Mouse (Mus musculus): ENCODE results near the gene Clybl. TPM values are rescaled to one million over a fixed set of nuclear protein-coding genes. Genes with fewer than 3 reads are reported as not detected.
A peak's percentile ranks its signal among the peaks of the same experiment; 100 is the strongest.

The Clybl gene
- polyA plus RNA-seq, 1 experiment from 2014 or later = 30.6 TPM

DNA sequence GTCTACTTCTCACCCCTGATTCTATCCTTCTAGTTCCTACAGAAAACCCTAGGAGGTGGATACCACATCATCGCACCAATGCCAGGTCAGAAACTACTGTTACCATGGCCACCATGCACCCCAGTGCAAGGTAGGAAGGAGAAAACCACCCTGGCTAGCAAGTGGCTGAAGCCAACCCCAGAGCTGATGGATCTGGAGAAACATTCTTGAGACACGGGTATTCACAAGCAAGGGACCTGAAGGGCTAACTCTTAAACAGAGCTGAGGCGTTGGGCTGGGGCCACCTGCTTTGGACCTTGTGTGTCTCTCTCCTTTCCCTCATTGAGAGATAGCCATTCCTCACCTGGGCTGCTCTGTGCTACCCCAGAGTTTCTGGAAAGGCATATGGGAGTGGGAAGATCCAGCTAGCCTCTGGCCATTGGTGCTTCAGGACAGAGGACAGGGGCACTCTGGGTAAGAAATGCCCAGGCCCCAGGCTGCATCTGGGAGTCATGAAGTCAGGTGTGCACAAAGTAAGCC lies 222.0 kb downstream of the Clybl start:
- no peaks in the 10 kb centered on the region for H3K36me3 ChIP-seq (ENCODE audit: control insufficient read depth, insufficient read depth, low read length)
- H3K9me3 ChIP-seq (ENCODE audit: control insufficient read depth, low read length) = no peaks in the 10 kb centered on the region
- no peak for DNase-seq (ENCODE audit: low spot score)
- peaks cover 7% of the 10 kb centered on the region for H3K4me1 ChIP-seq (replicated peaks; ENCODE audit: control insufficient read depth, insufficient read depth, low read length)
- H3K4me3 ChIP-seq (ENCODE audit: low read depth, low read length) = no peak overlapping the region
- 57% methylated on average over 3 of the region's 3 CpGs for WGBS
- peaks cover 28% of the 10 kb centered on the region for H3K27me3 ChIP-seq (ENCODE audit: control insufficient read depth, insufficient read depth, low read length)
- H3K4me2 ChIP-seq (replicated peaks; ENCODE audit: low read depth, low read length) = no peak overlapping the region
- no peak overlapping the region for H3K9ac ChIP-seq (ENCODE audit: low read depth, low read length)
- peak overlapping the region; percentile 17; the same call in 1 of the 2 replicates for H3K27ac ChIP-seq (ENCODE audit: low read depth, low read length)
- ATAC-seq (ENCODE audit: low FRiP score) = no peak

DNA sequence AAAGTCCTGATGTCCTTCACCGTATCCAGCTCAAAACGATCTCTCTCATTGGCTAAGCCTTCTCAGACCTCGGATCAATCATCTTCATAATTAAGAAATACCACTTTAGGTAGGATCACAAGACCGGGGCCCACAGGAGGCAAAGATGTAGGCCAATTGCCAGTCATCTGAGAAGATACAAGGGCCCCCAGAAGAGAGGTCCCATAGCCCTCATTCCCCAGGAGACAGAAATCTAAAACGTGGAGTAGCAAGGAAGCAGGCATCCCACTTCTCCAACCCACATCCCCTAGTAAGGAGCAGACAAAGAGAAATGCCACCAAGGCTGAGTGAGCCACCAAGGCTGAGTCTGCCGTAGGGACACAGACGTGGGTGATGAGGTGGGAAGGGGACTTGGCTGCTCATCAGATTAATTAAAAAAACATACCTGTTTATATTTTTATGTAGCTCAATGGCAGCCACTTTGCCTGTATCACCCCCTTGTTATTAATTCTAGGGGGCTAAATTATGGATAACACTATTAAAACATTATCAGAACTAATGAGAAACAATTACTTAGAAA lies 223.2 kb downstream of the Clybl start:
- 64% methylated on average over 7 of the region's 7 CpGs for WGBS
- peak overlapping the region; percentile 9; the same call in 1 of the 2 replicates for H3K4me2 ChIP-seq (replicated peaks; ENCODE audit: low read depth, low read length)
- H3K9me3 ChIP-seq (ENCODE audit: control insufficient read depth, low read length) = no peaks in the 10 kb centered on the region
- ATAC-seq (ENCODE audit: low FRiP score) (no peak), DNase-seq (ENCODE audit: low spot score) (no peak)
- peak overlapping the region; percentile 33; the same call in 1 of the 2 replicates for H3K27ac ChIP-seq (ENCODE audit: low read depth, low read length)
- no peak overlapping the region for H3K4me3 ChIP-seq (ENCODE audit: low read depth, low read length)
- peaks cover 7% of the 10 kb centered on the region for H3K4me1 ChIP-seq (replicated peaks; ENCODE audit: control insufficient read depth, insufficient read depth, low read length)
- H3K27me3 ChIP-seq (ENCODE audit: control insufficient read depth, insufficient read depth, low read length) = peaks cover 31% of the 10 kb centered on the region
- H3K36me3 ChIP-seq (ENCODE audit: control insufficient read depth, insufficient read depth, low read length) = no peaks in the 10 kb centered on the region
- H3K9ac ChIP-seq (ENCODE audit: low read depth, low read length) = no peak overlapping the region

DNA sequence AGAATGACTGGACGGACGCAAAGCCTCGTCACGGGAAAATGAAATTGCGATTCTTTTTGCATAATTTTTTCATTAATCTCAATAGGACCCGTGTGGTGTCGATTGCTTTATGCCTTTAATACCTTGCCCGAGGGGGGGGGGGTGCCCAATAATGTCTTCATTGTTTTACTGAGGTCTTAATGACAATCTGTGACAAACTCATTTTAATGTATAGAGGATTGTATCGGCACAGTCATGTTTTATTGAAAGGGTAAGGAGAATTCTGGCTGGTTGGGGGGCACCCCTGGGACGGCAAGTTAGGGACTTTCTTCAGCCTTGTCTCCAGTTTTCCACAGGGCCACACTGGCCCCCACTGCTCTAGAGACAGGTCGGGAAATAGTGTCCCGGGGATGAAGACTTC lies 223.7 kb downstream of the Clybl start:
- WGBS = 32% methylated on average over 12 of the region's 12 CpGs
- H3K27me3 ChIP-seq (ENCODE audit: control insufficient read depth, insufficient read depth, low read length) = peaks cover 31% of the 10 kb centered on the region
- H3K27ac ChIP-seq (ENCODE audit: low read depth, low read length) = peak overlapping the region; percentile 88
- H3K4me1 ChIP-seq (replicated peaks; ENCODE audit: control insufficient read depth, insufficient read depth, low read length) = peaks cover 7% of the 10 kb centered on the region
- no peaks in the 10 kb centered on the region for H3K36me3 ChIP-seq (ENCODE audit: control insufficient read depth, insufficient read depth, low read length)
- 0 out of 2 replicates have a peak, but pooled peaks have one; percentile 21 for ATAC-seq (ENCODE audit: low FRiP score)
- peak; percentile 49 for DNase-seq (ENCODE audit: low spot score)
- H3K9ac ChIP-seq (ENCODE audit: low read depth, low read length) = peak overlapping the region; percentile 69
- peak overlapping the region; percentile 44; the same call in 1 of the 2 replicates for H3K4me3 ChIP-seq (ENCODE audit: low read depth, low read length)
- H3K4me2 ChIP-seq (replicated peaks; ENCODE audit: low read depth, low read length) = peak overlapping the region; percentile 77
- H3K9me3 ChIP-seq (ENCODE audit: control insufficient read depth, low read length) = no peaks in the 10 kb centered on the region

DNA sequence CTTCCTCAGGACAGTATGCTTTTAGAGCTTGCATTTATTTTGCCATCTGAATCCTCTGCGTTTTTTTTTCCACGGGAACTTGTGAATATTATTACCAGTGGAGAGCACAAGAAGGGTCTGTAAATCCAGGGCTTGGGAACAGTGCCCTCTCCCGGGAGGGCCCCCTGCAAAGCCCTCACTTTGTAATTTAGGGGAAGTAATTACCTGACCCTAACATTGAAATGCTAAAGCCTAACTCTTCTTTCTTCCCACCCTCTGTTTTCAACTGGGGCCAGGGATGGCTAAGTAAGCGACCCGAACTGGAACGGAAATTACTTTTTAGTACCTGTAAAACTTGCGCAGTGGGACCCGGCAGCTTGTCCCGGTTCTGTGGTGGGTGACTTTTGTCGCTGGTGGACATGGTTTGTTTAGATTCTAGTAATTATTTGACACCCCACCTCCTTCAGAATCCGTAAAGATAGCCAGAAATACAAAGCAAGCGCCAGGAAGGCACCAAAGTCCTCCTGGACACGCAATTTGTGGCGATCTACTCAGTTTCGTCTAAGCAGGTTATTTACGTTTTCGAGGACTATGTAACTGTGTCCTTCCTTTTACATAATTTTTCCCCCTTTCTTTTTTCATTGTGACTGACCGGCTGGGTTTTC lies 224.5 kb downstream of the Clybl start:
- ATAC-seq (ENCODE audit: low FRiP score) = no peak
- H3K27me3 ChIP-seq (ENCODE audit: control insufficient read depth, insufficient read depth, low read length) = peaks cover 31% of the 10 kb centered on the region
- H3K9ac ChIP-seq (ENCODE audit: low read depth, low read length) = peak overlapping the region; percentile 69
- peak overlapping the region; percentile 88 for H3K27ac ChIP-seq (ENCODE audit: low read depth, low read length)
- H3K9me3 ChIP-seq (ENCODE audit: control insufficient read depth, low read length) = no peaks in the 10 kb centered on the region
- no peak for DNase-seq (ENCODE audit: low spot score)
- 3% methylated on average over 18 of the region's 18 CpGs for WGBS
- H3K4me1 ChIP-seq (replicated peaks; ENCODE audit: control insufficient read depth, insufficient read depth, low read length) = peaks cover 7% of the 10 kb centered on the region
- no peaks in the 10 kb centered on the region for H3K36me3 ChIP-seq (ENCODE audit: control insufficient read depth, insufficient read depth, low read length)
- H3K4me2 ChIP-seq (replicated peaks; ENCODE audit: low read depth, low read length) = peak overlapping the region; percentile 77
- peak overlapping the region; percentile 44 for H3K4me3 ChIP-seq (ENCODE audit: low read depth, low read length)

DNA sequence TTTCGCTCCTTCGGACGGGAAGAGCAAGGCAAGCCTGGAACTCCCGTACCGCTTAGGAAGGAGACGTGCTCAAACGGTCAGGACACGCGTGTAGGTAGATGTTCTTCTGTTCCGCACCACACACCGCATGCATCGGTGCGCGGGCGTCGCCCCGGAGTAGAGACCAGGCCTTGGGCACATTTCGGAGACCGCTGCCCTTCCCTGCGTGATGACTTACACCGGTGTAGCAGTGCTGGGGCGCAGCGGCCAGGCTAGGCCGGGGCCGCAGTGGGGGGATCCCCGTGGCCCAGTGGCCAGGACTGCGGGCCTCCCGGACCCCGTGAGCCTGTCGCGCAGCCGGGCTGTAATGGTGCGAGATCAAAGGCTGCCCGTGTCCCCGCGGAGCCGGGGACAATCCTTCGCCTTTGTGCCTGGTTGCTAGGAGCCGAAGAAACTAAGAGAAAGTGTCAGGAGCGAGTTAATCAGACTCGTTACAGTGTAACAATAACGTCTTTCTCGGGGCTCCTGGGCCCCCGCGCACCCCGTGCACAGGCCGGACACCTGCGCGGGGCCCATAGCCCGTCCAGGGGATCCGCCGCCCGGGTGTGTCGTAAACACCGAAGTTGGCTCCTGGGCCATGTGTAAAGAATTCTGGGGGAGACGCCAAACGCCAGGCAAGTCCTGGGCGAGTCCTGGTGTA lies 225.2 kb downstream of the Clybl start:
- no peaks in the 10 kb centered on the region for H3K9me3 ChIP-seq (ENCODE audit: control insufficient read depth, low read length)
- peaks cover 31% of the 10 kb centered on the region for H3K27me3 ChIP-seq (ENCODE audit: control insufficient read depth, insufficient read depth, low read length)
- H3K27ac ChIP-seq (ENCODE audit: low read depth, low read length) = peak overlapping the region; percentile 88
- peak overlapping the region; percentile 69 for H3K9ac ChIP-seq (ENCODE audit: low read depth, low read length)
- no peaks in the 10 kb centered on the region for H3K36me3 ChIP-seq (ENCODE audit: control insufficient read depth, insufficient read depth, low read length)
- H3K4me1 ChIP-seq (replicated peaks; ENCODE audit: control insufficient read depth, insufficient read depth, low read length) = peaks cover 7% of the 10 kb centered on the region
- WGBS = 2% methylated on average over 58 of the region's 58 CpGs
- DNase-seq (ENCODE audit: low spot score) (peak; percentile 80), ATAC-seq (ENCODE audit: low FRiP score) (peak; percentile 80)
- H3K4me2 ChIP-seq (replicated peaks; ENCODE audit: low read depth, low read length) = peak overlapping the region; percentile 77
- peak overlapping the region; percentile 44 for H3K4me3 ChIP-seq (ENCODE audit: low read depth, low read length)

DNA sequence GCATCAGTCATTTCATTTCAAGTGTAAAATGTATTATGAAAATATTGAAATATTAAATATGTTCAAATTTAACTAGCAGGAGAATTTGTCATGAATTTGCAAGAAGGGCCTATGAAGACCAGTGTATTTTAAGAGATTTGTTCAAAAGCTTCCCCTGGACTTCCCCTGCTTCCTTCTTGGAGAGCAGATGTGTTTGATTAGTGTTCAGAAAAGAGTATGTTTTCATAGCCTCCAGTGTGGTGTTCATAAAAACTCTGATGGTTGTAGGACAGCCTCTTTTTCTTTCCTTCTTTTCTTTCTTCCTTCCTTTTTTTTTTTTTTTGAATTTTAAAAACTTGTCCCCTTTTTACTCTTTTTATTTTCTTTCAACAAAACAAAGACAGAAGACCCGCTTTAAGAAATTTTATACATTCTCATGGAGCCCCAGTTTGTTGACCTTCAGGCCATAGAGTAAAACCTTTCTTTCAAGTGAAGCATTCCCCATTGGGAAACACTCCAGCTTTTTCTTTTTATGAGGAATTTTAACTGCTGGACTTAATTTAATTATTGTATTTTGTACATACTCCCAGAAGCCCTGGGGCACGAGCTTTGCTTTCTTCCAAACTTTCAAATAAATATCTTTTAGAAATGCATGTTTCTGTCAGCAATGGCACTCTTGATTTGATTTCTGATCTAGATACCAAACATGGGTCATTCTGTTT lies 231.5 kb downstream of the Clybl start:
- H3K4me2 ChIP-seq (replicated peaks; ENCODE audit: low read depth, low read length) = no peak overlapping the region
- H3K4me1 ChIP-seq (replicated peaks; ENCODE audit: control insufficient read depth, insufficient read depth, low read length) = peaks cover 5% of the 10 kb centered on the region; the same call in 1 of the 2 replicates
- peaks cover 3% of the 10 kb centered on the region; the same call in 1 of the 2 replicates for H3K27me3 ChIP-seq (ENCODE audit: control insufficient read depth, insufficient read depth, low read length)
- no peak for ATAC-seq (ENCODE audit: low FRiP score)
- 61% methylated on average over 2 of the region's 2 CpGs for WGBS
- H3K4me3 ChIP-seq (ENCODE audit: low read depth, low read length) = no peak overlapping the region
- no peaks in the 10 kb centered on the region for H3K36me3 ChIP-seq (ENCODE audit: control insufficient read depth, insufficient read depth, low read length)
- H3K27ac ChIP-seq (ENCODE audit: low read depth, low read length) = no peak overlapping the region
- no peak for DNase-seq (ENCODE audit: low spot score)
- H3K9me3 ChIP-seq (ENCODE audit: control insufficient read depth, low read length) = no peaks in the 10 kb centered on the region
- H3K9ac ChIP-seq (ENCODE audit: low read depth, low read length) = no peak overlapping the region

DNA sequence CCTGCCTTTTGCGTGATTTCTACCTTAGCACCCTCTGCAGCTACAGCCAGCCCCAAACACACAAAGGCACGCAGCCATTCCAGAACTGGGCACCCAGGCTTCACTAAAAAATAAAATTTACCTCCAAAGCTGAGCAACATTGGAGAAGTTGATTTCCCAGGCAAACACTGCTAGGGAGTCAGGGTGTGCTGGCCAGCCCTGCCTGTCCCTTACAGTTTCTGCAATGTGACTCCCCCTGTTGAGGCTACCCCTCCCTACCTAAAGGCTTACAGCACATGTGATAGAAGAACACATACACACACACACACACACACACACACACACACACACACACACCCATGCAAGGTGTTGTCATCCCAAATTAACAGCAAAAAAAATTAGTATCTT lies 232.0 kb downstream of the Clybl start:
- no peaks in the 10 kb centered on the region for H3K36me3 ChIP-seq (ENCODE audit: control insufficient read depth, insufficient read depth, low read length)
- H3K4me2 ChIP-seq (replicated peaks; ENCODE audit: low read depth, low read length) = no peak overlapping the region
- no peak overlapping the region for H3K4me3 ChIP-seq (ENCODE audit: low read depth, low read length)
- peaks cover 3% of the 10 kb centered on the region; the same call in 1 of the 2 replicates for H3K27me3 ChIP-seq (ENCODE audit: control insufficient read depth, insufficient read depth, low read length)
- ATAC-seq (ENCODE audit: low FRiP score) (no peak), DNase-seq (ENCODE audit: low spot score) (no peak)
- peaks cover 5% of the 10 kb centered on the region; the same call in 1 of the 2 replicates for H3K4me1 ChIP-seq (replicated peaks; ENCODE audit: control insufficient read depth, insufficient read depth, low read length)
- no peak overlapping the region for H3K9ac ChIP-seq (ENCODE audit: low read depth, low read length)
- 69% methylated on average over 2 of the region's 2 CpGs for WGBS
- H3K9me3 ChIP-seq (ENCODE audit: control insufficient read depth, low read length) = no peaks in the 10 kb centered on the region
- no peak overlapping the region for H3K27ac ChIP-seq (ENCODE audit: low read depth, low read length)

DNA sequence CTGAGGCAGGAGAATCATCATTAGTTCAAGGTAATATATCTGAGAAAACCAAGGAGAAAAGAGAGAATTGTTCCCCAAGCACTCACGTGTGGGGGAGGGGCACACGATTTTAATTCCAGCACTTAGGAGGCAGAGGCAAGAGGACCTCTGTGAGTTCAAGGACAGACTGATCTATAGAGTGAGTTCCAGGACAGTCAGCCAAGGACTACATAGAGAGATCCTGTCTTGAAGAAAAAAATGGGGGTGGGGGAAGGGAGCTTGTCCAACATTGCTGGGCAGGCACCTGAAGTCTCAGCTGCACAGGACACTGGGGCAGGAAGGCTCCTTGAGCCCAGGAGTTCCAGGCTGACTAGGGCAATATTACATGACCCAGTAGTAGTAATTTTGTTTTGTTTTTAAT lies 233.3 kb downstream of the Clybl start:
- Histone ChIP-seq H3K4me1 (replicated peaks; ENCODE audit: control insufficient read depth, insufficient read depth, low read length) (peaks cover 5% of the 10 kb centered on the region; the same call in 1 of the 2 replicates), H3K27ac (ENCODE audit: low read depth, low read length) (no peak overlapping the region), H3K9me3 (ENCODE audit: control insufficient read depth, low read length) (no peaks in the 10 kb centered on the region), H3K4me2 (replicated peaks; ENCODE audit: low read depth, low read length) (no peak overlapping the region), H3K36me3 (ENCODE audit: control insufficient read depth, insufficient read depth, low read length) (no peaks in the 10 kb centered on the region), H3K27me3 (ENCODE audit: control insufficient read depth, insufficient read depth, low read length) (no peaks in the 10 kb centered on the region), H3K9ac (ENCODE audit: low read depth, low read length) (no peak overlapping the region), H3K4me3 (ENCODE audit: low read depth, low read length) (no peak overlapping the region)
- 97% methylated on average over 2 of the region's 2 CpGs for WGBS
- no peak for DNase-seq (ENCODE audit: low spot score)
- ATAC-seq (ENCODE audit: low FRiP score) = no peak
